Mouse (Mus musculus) heart, embryonic 16.5 days (tissue): ENCODE results near the gene Gng7. TPM values are rescaled to one million over a fixed set of nuclear protein-coding genes. Genes with fewer than 3 reads are reported as not detected.

ENCODE experiments used
- ATAC-seq: fragments of 200-750 bp; cut with Nextera tagmentation; replicated peaks from 2 replicates; pipeline ENCODE4 v1.8.0; 2017; ENCODE audit warnings: moderate number of reproducible peaks; ENCODE audit not compliant: insufficient read depth, low FRiP score; ENCODE audit errors: extremely low read depth
- H3K27ac ChIP-seq: fragments of 300-500 bp; sonication (generic); 2 replicates; pipeline ENCODE4 v1.5.1; 2014; ENCODE audit warnings: mild to moderate bottlenecking, low read length, control low read depth, moderate library complexity
- H3K27me3 ChIP-seq: fragments of 300-500 bp; sonication (generic); 2 replicates; pipeline ENCODE4 v1.6.1; 2014; ENCODE audit warnings: low read length, mixed read lengths; ENCODE audit not compliant: control insufficient read depth, insufficient read depth
- H3K36me3 ChIP-seq: fragments of 300-500 bp; sonication (generic); 2 replicates; pipeline ENCODE4 v1.6.1; 2014; ENCODE audit not compliant: control insufficient read depth, insufficient read depth
- H3K4me1 ChIP-seq: fragments of 300-500 bp; sonication (generic); 2 replicates; pipeline ENCODE4 v1.6.1; 2014; ENCODE audit warnings: low read length, mixed read lengths; ENCODE audit not compliant: control insufficient read depth, insufficient read depth
- H3K4me2 ChIP-seq: fragments of 300-500 bp; sonication (generic); 2 replicates; pipeline ENCODE4 v1.6.1; 2014; ENCODE audit warnings: low read depth, mild to moderate bottlenecking, control low read depth, low read length
- H3K4me3 ChIP-seq: fragments of 300-500 bp; sonication (generic); 2 replicates; pipeline ENCODE4 v1.5.1; 2014; ENCODE audit warnings: mild to moderate bottlenecking, control low read depth, low read length
- H3K9ac ChIP-seq: fragments of 300-500 bp; sonication (generic); 2 replicates; pipeline ENCODE4 v1.6.1; 2014; ENCODE audit warnings: low read length, control low read depth
- H3K9me3 ChIP-seq: fragments of 300-500 bp; sonication (generic); replicated peaks from 2 replicates; pipeline ENCODE4 v1.6.1; 2016; ENCODE audit warnings: low read length; ENCODE audit not compliant: control insufficient read depth
- WGBS: fragments of 180-500 bp; shearing (Covaris S2); extraction: QIAGEN DNeasy Blood & Tissue Kit; methylation state at CpG from one replicate; pipeline ENCODE4 v1.1.7; 2014; 5-methylcytosine and 5-hydroxymethylcytosine counted together
- polyA plus RNA-seq: library from polyadenylated mRNA; unstranded; fragments of >200 nt; fragmentation: Nextera tagmentation; extraction: Ambion mirVana; gene quantifications from 2 replicates; pipeline ENCODE4 v1.2.1, GENCODE M21; 2015

Gng7 gene
- polyA plus RNA-seq, 1 experiment from 2014 or later = 1.4 TPM

GRCm38 (mm10) chr10:80902273-80902940 is 112.3 kb downstream of the Gng7 start:
- peaks cover 35% of the 10 kb centered on the region for H3K36me3 ChIP-seq
- WGBS = 96% methylated on average over 9 of the region's 9 CpGs
- no peak overlapping the region for H3K9ac ChIP-seq
- H3K4me1 ChIP-seq = peaks cover 10% of the 10 kb centered on the region
- no peaks in the 10 kb centered on the region for H3K9me3 ChIP-seq
- ATAC-seq = no peak
- no peak overlapping the region for H3K4me3 ChIP-seq
- H3K27me3 ChIP-seq = no peaks in the 10 kb centered on the region
- H3K27ac ChIP-seq = no peak overlapping the region
- no peak overlapping the region for H3K4me2 ChIP-seq

DNA sequence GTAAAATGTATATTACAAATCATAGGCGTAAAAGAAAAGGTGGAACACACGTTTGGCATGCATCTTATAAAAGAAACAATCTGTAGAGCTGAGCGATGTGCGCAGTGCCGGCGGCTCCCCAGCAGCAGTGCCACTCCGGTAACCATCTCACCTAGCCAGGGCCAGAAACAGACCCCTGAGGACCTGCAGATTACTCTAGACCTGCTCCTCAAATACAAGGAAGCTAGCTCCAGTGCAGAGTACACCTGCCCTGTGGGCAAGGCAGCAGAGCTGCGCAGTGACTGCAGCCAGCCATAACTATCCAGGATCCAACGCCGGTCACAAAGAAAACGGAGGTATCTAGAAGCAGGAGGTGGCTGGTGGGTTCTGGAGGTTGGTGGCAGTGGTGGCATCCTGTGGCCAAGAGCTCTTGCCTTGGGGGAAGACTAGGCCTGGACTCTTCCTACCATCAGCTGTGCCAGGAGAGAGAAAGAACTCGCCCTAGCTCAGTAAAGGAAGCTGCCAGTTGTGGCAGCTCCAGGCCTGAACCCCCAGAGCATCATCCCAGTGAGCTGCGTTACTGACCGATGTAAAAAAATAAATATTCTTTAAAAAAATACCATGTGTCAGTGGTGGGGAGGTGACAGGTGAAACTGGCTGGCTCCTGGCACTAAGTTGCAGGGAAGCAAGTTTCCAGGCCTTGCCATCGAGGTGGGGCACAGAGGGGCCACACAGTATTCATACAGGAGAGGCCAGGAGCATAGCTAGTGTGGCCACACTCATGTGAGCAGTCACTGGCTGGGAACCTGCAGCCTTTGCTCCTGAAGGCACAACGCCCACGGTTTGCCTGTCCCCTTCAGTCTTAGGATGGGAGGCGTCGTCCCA is 113.1 kb downstream of the Gng7 start:
- no peak for ATAC-seq
- Histone ChIP-seq H3K4me2 (peak overlapping the region; percentile 60), H3K9ac (peak overlapping the region; percentile 50; the same call in 1 of the 2 replicates), H3K36me3 (peaks cover 31% of the 10 kb centered on the region), H3K4me3 (peak overlapping the region; percentile 30), H3K27ac (peak overlapping the region; percentile 74), H3K27me3 (no peaks in the 10 kb centered on the region), H3K4me1 (peaks cover 10% of the 10 kb centered on the region), H3K9me3 (no peaks in the 10 kb centered on the region)
- 88% methylated on average over 19 of the region's 19 CpGs for WGBS

GRCm38 (mm10) chr10:80900318-80901247 is 114.2 kb downstream of the Gng7 start, which contains the start of gene Timm13:
Gene Timm13 (minus strand): TSS chr10:80900969.
- peak within 1 kb of the TSS; percentile 93 for H3K9ac ChIP-seq
- H3K27me3 ChIP-seq = no peaks in the 10 kb centered on the region
- H3K4me1 ChIP-seq = peaks cover 10% of the 10 kb centered on the region
- no peaks in the 10 kb centered on the region for H3K9me3 ChIP-seq
- H3K4me3 ChIP-seq = peak within 1 kb of the TSS; percentile 98
- H3K4me2 ChIP-seq = peak within 1 kb of the TSS; percentile 95
- peak within 1 kb of the TSS; percentile 84 for H3K27ac ChIP-seq
- peak; percentile 97 for ATAC-seq
- peaks cover 27% of the 10 kb centered on the region for H3K36me3 ChIP-seq
- WGBS = under 1% methylated on average over 72 of the region's 72 CpGs

DNA sequence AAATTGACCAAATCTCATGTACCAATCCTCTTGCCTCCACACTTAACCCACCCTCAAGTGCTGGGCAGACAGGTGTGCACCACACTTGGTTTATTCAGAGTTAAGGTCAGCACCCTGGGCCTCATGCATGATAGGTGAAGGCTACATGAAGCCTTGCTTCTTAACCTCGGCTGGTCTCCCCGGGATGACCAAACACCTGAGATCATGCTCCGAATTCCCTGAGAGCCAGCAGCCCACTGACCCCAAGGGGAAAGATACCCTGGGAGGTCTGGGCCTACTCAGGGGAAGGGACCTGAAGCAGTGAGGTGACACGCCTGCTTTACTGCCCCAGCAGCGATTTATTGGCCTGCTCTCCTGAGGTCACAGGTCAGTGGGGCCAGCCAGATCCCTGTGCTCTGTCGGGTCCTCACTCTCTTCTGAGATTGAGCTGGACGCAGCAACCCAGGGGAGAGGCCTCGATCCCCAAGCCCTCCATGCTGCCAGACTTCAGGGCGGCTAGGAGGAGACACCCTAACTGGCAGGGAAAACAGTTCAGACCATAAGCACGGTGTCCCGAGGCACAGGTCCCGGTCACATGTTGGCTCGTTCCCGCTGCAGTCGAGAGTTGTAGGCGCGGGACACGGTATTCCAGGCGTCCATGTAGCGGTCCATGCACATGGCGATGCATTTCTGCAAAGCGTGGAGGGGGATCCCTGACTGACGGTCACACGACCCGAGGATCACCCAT is 115.0 kb downstream of the Gng7 start:
- Histone ChIP-seq H3K27me3 (no peaks in the 10 kb centered on the region), H3K4me2 (peak overlapping the region; percentile 95), H3K4me1 (peaks cover 10% of the 10 kb centered on the region), H3K4me3 (peak overlapping the region; percentile 98), H3K27ac (peak overlapping the region; percentile 84; the same call in 1 of the 2 replicates), H3K9me3 (no peaks in the 10 kb centered on the region), H3K9ac (peak overlapping the region; percentile 93), H3K36me3 (peaks cover 23% of the 10 kb centered on the region)
- WGBS = 16% methylated on average over 25 of the region's 25 CpGs
- ATAC-seq = no peak

- Histone ChIP-seq H3K9ac (no peak overlapping the region), H3K4me2 (no peak overlapping the region), H3K36me3 (peaks cover 18% of the 10 kb centered on the region), H3K9me3 (no peaks in the 10 kb centered on the region), H3K4me3 (no peak overlapping the region), H3K4me1 (peaks cover 10% of the 10 kb centered on the region), H3K27ac (no peak overlapping the region), H3K27me3 (no peaks in the 10 kb centered on the region)
- 87% methylated on average over 8 of the region's 8 CpGs for WGBS
- ATAC-seq = no peak
Observed at GRCm38 (mm10) chr10:80899074-80899473, 115.7 kb downstream of the Gng7 start.

Other genes starting within 250 kb of the Gng7 start
- gene Sf3a2, start 216.7 kb downstream of the Gng7 start, polyA plus RNA-seq = 42.3 and 47.7 TPM in 2 replicates
- 79.4 and 83.3 TPM in 2 replicates for gene Plekhj1, start 216.3 kb downstream of the Gng7 start, polyA plus RNA-seq
- 0.13 and 0.29 TPM in 2 replicates for gene Amh, start 209.7 kb downstream of the Gng7 start, polyA plus RNA-seq
- gene Jsrp1, start 201.4 kb downstream of the Gng7 start, polyA plus RNA-seq = 5.6 and 6.7 TPM in 2 replicates
- gene Oaz1, start 188.3 kb downstream of the Gng7 start, polyA plus RNA-seq = 2,111 and 2,265 TPM in 2 replicates
- 0.39 and 0.84 TPM in 2 replicates for gene Lingo3, start 170.9 kb downstream of the Gng7 start, polyA plus RNA-seq
- 141 and 148 TPM in 2 replicates for gene Lsm7, start 159.7 kb downstream of the Gng7 start, polyA plus RNA-seq
- 28.4 and 33.2 TPM in 2 replicates for gene Sppl2b, start 159.7 kb downstream of the Gng7 start, polyA plus RNA-seq
- gene Tmprss9, start 143.1 kb downstream of the Gng7 start, polyA plus RNA-seq = not detected in 2 replicates
- gene Timm13, start 114.0 kb downstream of the Gng7 start, polyA plus RNA-seq = 286 and 289 TPM in 2 replicates
- 27.5 and 30.0 TPM in 2 replicates for gene Lmnb2, start 96.7 kb downstream of the Gng7 start, polyA plus RNA-seq
- 33.6 and 34.3 TPM in 2 replicates for gene Gadd45b, start 84.9 kb downstream of the Gng7 start, polyA plus RNA-seq
- 0.06 and 0.09 TPM in 2 replicates for gene Diras1, start 10.7 kb upstream of the Gng7 start, polyA plus RNA-seq
- 9.6 and 10.8 TPM in 2 replicates for gene Slc39a3, start 22.5 kb upstream of the Gng7 start, polyA plus RNA-seq
- gene Sgta, start 45.2 kb upstream of the Gng7 start, polyA plus RNA-seq = 166 and 174 TPM in 2 replicates
- 29.8 and 31.4 TPM in 2 replicates for gene Thop1, start 55.1 kb upstream of the Gng7 start, polyA plus RNA-seq
- 0.70 and 1.00 TPM in 2 replicates for gene Creb3l3, start 83.9 kb upstream of the Gng7 start, polyA plus RNA-seq
- 143 and 152 TPM in 2 replicates for gene Map2k2, start 91.0 kb upstream of the Gng7 start, polyA plus RNA-seq
- gene Zbtb7a, start 120.3 kb upstream of the Gng7 start, polyA plus RNA-seq = 25.5 and 30.1 TPM in 2 replicates
- 34.7 and 37.5 TPM in 2 replicates for gene Pias4, start 153.0 kb upstream of the Gng7 start, polyA plus RNA-seq
- 435 and 443 TPM in 2 replicates for gene Eef2, start 161.7 kb upstream of the Gng7 start, polyA plus RNA-seq
- 33.9 and 40.2 TPM in 2 replicates for gene Dapk3, start 168.1 kb upstream of the Gng7 start, polyA plus RNA-seq
- 0.11 TPM in 2 replicates for gene 4930442H23Rik, start 168.9 kb upstream of the Gng7 start, polyA plus RNA-seq
- gene Nmrk2, start 187.1 kb upstream of the Gng7 start, polyA plus RNA-seq = 11.9 and 14.6 TPM in 2 replicates
- gene Atcay, start 215.9 kb upstream of the Gng7 start, polyA plus RNA-seq = 0.31 and 0.33 TPM in 2 replicates
- gene Zfr2, start 218.2 kb upstream of the Gng7 start, polyA plus RNA-seq = 5.0 and 6.2 TPM in 2 replicates
- gene Matk, start 238.0 kb upstream of the Gng7 start, polyA plus RNA-seq = 2.6 and 2.7 TPM in 2 replicates